Mouse (Mus musculus): ENCODE data around the gene Col27a1. TPM values are rescaled to one million over a fixed set of nuclear protein-coding genes. Genes with fewer than 3 reads are reported as not detected.
"Not testable (repeated sequence)": the region's sequence is repeated elsewhere in the genome, so short reads cannot be mapped to it uniquely, and the experiment has no call there.

The Col27a1 gene
- polyA plus RNA-seq, 1 experiment from 2014 or later: 0.04 TPM

- WGBS (ENCODE audit: missing documents): 87% methylated on average over 5 of the region's 7 CpGs
- Histone ChIP-seq H3K4me3 (ENCODE audit: inconsistent target) (no peak overlapping the region), H3K36me3 (ENCODE audit: inconsistent target) (no peaks in the 10 kb centered on the region), H3K27ac (no peak overlapping the region), H3K79me2 (ENCODE audit: inconsistent target) (no peaks in the 10 kb centered on the region)
Observed at GRCm38 (mm10) chr4:63291075-63291474, 77.3 kb downstream of the Col27a1 start.

- Histone ChIP-seq H3K27ac (no peak overlapping the region), H3K4me3 (ENCODE audit: inconsistent target) (no peak overlapping the region), H3K79me2 (ENCODE audit: inconsistent target) (no peaks in the 10 kb centered on the region), H3K36me3 (ENCODE audit: inconsistent target) (no peaks in the 10 kb centered on the region)
- 97% methylated on average over 4 of the region's 4 CpGs for WGBS (ENCODE audit: missing documents)
Observed at GRCm38 (mm10) chr4:63291658-63292057, 77.9 kb downstream of the Col27a1 start.

GRCm38 (mm10) chr4:63295641-63296040 lies 81.8 kb downstream of the Col27a1 start:
- WGBS (ENCODE audit: missing documents): 88% methylated on average over 1 of the region's 1 CpGs
- Histone ChIP-seq H3K79me2 (ENCODE audit: inconsistent target) (no peaks in the 10 kb centered on the region), H3K4me3 (ENCODE audit: inconsistent target) (no peak overlapping the region), H3K27ac (no peak overlapping the region), H3K36me3 (ENCODE audit: inconsistent target) (no peaks in the 10 kb centered on the region)

- Histone ChIP-seq H3K36me3 (ENCODE audit: inconsistent target) (no peaks in the 10 kb centered on the region), H3K4me3 (ENCODE audit: inconsistent target) (no peak overlapping the region), H3K27ac (no peak overlapping the region), H3K79me2 (ENCODE audit: inconsistent target) (no peaks in the 10 kb centered on the region)
- WGBS (ENCODE audit: missing documents): 81% methylated on average over 3 of the region's 3 CpGs
Observed at GRCm38 (mm10) chr4:63296263-63296662, 82.5 kb downstream of the Col27a1 start.

- no peak overlapping the region for H3K27ac ChIP-seq
- H3K79me2 ChIP-seq (ENCODE audit: inconsistent target): no peaks in the 10 kb centered on the region
- H3K4me3 ChIP-seq (ENCODE audit: inconsistent target): no peak overlapping the region
- 90% methylated on average over 8 of the region's 8 CpGs for WGBS (ENCODE audit: missing documents)
- no peaks in the 10 kb centered on the region for H3K36me3 ChIP-seq (ENCODE audit: inconsistent target)
Observed at GRCm38 (mm10) chr4:63296876-63297275, 83.1 kb downstream of the Col27a1 start.

GRCm38 (mm10) chr4:63298191-63298590 lies 84.4 kb downstream of the Col27a1 start:
- no peaks in the 10 kb centered on the region for H3K36me3 ChIP-seq (ENCODE audit: inconsistent target)
- WGBS (ENCODE audit: missing documents): 88% methylated on average over 8 of the region's 8 CpGs
- H3K4me3 ChIP-seq (ENCODE audit: inconsistent target): no peak overlapping the region
- H3K27ac ChIP-seq: no peak overlapping the region
- H3K79me2 ChIP-seq (ENCODE audit: inconsistent target): no peaks in the 10 kb centered on the region

- WGBS (ENCODE audit: missing documents): 14% methylated on average over 4 of the region's 4 CpGs
- Histone ChIP-seq H3K36me3 (ENCODE audit: inconsistent target) (no peaks in the 10 kb centered on the region), H3K79me2 (ENCODE audit: inconsistent target) (no peaks in the 10 kb centered on the region), H3K27ac (no peak overlapping the region), H3K4me3 (ENCODE audit: inconsistent target) (no peak overlapping the region)
Observed at GRCm38 (mm10) chr4:63302641-63303040, 88.8 kb downstream of the Col27a1 start.

GRCm38 (mm10) chr4:63307175-63308062 lies 93.6 kb downstream of the Col27a1 start:
- H3K36me3 ChIP-seq (ENCODE audit: inconsistent target): no peaks in the 10 kb centered on the region
- no peaks in the 10 kb centered on the region for H3K79me2 ChIP-seq (ENCODE audit: inconsistent target)
- WGBS (ENCODE audit: missing documents): 33% methylated on average over 21 of the region's 21 CpGs
- H3K27ac ChIP-seq: no peak overlapping the region
- H3K4me3 ChIP-seq (ENCODE audit: inconsistent target): no peak overlapping the region

- Histone ChIP-seq H3K27ac (no peak overlapping the region), H3K36me3 (ENCODE audit: inconsistent target) (no peaks in the 10 kb centered on the region), H3K79me2 (ENCODE audit: inconsistent target) (no peaks in the 10 kb centered on the region), H3K4me3 (ENCODE audit: inconsistent target) (no peak overlapping the region)
- 90% methylated on average over 3 of the region's 3 CpGs for WGBS (ENCODE audit: missing documents)
Observed at GRCm38 (mm10) chr4:63308316-63308715, 94.5 kb downstream of the Col27a1 start.

GRCm38 (mm10) chr4:63310247-63310855 lies 96.5 kb downstream of the Col27a1 start:
- Histone ChIP-seq H3K36me3 (ENCODE audit: inconsistent target) (no peaks in the 10 kb centered on the region), H3K79me2 (ENCODE audit: inconsistent target) (no peaks in the 10 kb centered on the region), H3K27ac (no peak overlapping the region), H3K4me3 (ENCODE audit: inconsistent target) (no peak overlapping the region)
- WGBS (ENCODE audit: missing documents): 79% methylated on average over 10 of the region's 10 CpGs

- H3K4me3 ChIP-seq (ENCODE audit: inconsistent target): no peak overlapping the region
- no peaks in the 10 kb centered on the region for H3K36me3 ChIP-seq (ENCODE audit: inconsistent target)
- no peaks in the 10 kb centered on the region for H3K79me2 ChIP-seq (ENCODE audit: inconsistent target)
- H3K27ac ChIP-seq: no peak overlapping the region
- WGBS (ENCODE audit: missing documents): 78% methylated on average over 7 of the region's 7 CpGs
Observed at GRCm38 (mm10) chr4:63311426-63311825, 97.6 kb downstream of the Col27a1 start.

- no peaks in the 10 kb centered on the region for H3K36me3 ChIP-seq (ENCODE audit: inconsistent target)
- H3K4me3 ChIP-seq (ENCODE audit: inconsistent target): no peak overlapping the region
- WGBS (ENCODE audit: missing documents): 87% methylated on average over 5 of the region's 5 CpGs
- no peak overlapping the region for H3K27ac ChIP-seq
- H3K79me2 ChIP-seq (ENCODE audit: inconsistent target): no peaks in the 10 kb centered on the region
Observed at GRCm38 (mm10) chr4:63314063-63314462, 100.3 kb downstream of the Col27a1 start.

GRCm38 (mm10) chr4:63316076-63316746 lies 102.4 kb downstream of the Col27a1 start:
- H3K27ac ChIP-seq: no peak overlapping the region
- no peak overlapping the region for H3K4me3 ChIP-seq (ENCODE audit: inconsistent target)
- 44% methylated on average over 9 of the region's 9 CpGs for WGBS (ENCODE audit: missing documents)
- H3K79me2 ChIP-seq (ENCODE audit: inconsistent target): no peaks in the 10 kb centered on the region
- H3K36me3 ChIP-seq (ENCODE audit: inconsistent target): no peaks in the 10 kb centered on the region

GRCm38 (mm10) chr4:63319566-63319965 lies 105.8 kb downstream of the Col27a1 start:
- not testable (repeated sequence) for H3K36me3 ChIP-seq (ENCODE audit: inconsistent target); H3K27ac ChIP-seq; H3K4me3 ChIP-seq (ENCODE audit: inconsistent target); H3K79me2 ChIP-seq (ENCODE audit: inconsistent target)
- 0% methylated on average over 2 of the region's 3 CpGs for WGBS (ENCODE audit: missing documents)

- WGBS (ENCODE audit: missing documents): 93% methylated on average over 8 of the region's 8 CpGs
- H3K79me2 ChIP-seq (ENCODE audit: inconsistent target): no peaks in the 10 kb centered on the region
- H3K27ac ChIP-seq: no peak overlapping the region
- H3K36me3 ChIP-seq (ENCODE audit: inconsistent target): no peaks in the 10 kb centered on the region
- no peak overlapping the region for H3K4me3 ChIP-seq (ENCODE audit: inconsistent target)
Observed at GRCm38 (mm10) chr4:63323275-63323815, 109.5 kb downstream of the Col27a1 start.
